Mouse (Mus musculus): ENCODE measurements around the gene Pink1.

- TF ChIP-seq CTCF (IDR thresholded peaks at IDR 0.05; ENCODE audit: low read depth) = no peak
- no peak for TF ChIP-seq EP300 (IDR thresholded peaks at IDR 0.05; ENCODE audit: low read depth)
Observed at GRCm38 (mm10) chr4:138353438-138354171, 27.5 kb upstream of the Pink1 start.

All from heart, postnatal 0 days (tissue).